In the genomic region with DNA sequence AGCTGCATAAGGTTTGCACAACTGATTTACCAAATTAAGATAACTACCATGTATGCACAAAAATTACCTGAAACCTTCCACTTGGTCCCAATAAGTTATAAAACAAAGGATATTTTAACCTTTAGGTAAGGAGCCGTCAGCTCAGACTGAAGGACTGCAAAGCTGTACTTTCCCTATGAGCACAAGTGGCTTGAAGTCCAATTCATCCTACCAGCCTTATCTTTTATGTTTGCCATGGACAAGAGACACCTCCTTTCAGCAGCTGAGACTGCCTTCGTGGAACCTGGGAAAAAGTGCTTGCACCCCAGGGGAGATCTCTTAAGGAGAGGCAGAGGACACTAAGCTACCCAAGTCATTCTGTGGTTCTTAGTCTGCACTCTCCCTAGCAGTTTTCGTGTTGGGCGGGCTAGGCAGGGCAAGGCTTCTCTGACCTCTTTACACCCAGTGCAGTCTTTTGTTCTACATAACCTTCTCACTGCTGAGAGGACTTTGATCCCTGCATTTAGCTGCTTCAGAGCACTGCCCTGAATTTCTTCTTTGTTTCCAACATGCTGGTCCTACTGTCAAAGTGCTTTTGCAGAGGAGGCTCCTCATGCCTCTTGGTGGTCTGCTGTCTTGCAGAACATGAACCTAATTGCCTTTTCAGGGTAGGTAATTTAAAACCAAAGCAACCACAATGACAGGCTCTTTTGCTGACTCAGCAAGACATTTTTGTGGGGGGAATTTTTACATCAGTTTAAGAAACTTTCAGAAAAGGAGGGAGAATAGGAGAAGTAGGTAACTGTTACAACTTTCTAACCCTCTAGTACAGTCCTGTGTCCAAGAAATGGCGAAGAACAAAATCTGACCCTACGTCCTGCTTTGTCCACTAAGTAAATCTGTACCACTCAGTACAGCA, we compare ENCODE assay signal across 9 mouse cellular contexts. TPM values are rescaled to one million over a fixed set of nuclear protein-coding genes. Genes with fewer than 3 reads are reported as not detected.
A peak's percentile ranks its signal among the peaks of the same experiment; 100 is the strongest.
DNase-seq lines count a peak whose midpoint lies in the region; ATAC-seq lines count a peak whose summit lies in the region.
"Had no signal": no experiment of that assay in that cellular context is flagged by ENCODE, and none has a peak within 500 bp of the region (broad histone marks: within the 10 kb centered on the region; RNA-seq: fewer than 3 reads in every experiment).

No protein-coding gene starts in this region.

- peaks cover 3% of the 10 kb centered on the region; the same call in 1 of the 2 replicates for H3K4me1 ChIP-seq in hindbrain, embryonic 11.5 days (replicated peaks; ENCODE audit: control insufficient read depth, insufficient read depth, low read length)
- H3K4me1 ChIP-seq in hindbrain, embryonic 14.5 days (replicated peaks; ENCODE audit: control insufficient read depth, insufficient read depth, low read length): no peaks in the 10 kb centered on the region
- H3K4me1 ChIP-seq in embryonic facial prominence, embryonic 14.5 days (ENCODE audit: control insufficient read depth, insufficient read depth, low read length): peaks cover 18% of the 10 kb centered on the region
- peaks cover 24% of the 10 kb centered on the region for H3K4me1 ChIP-seq in limb, embryonic 13.5 days

- 0 out of 2 replicates have a peak overlapping the region, but pooled peaks have one; percentile 20 for H3K27ac ChIP-seq in hindbrain, embryonic 11.5 days (ENCODE audit: low read depth, low read length)
- no peak overlapping the region for H3K27ac ChIP-seq in hindbrain, embryonic 14.5 days
- H3K27ac ChIP-seq in embryonic facial prominence, embryonic 14.5 days (replicated peaks; ENCODE audit: low read depth, low read length): peak overlapping the region; percentile 74
- peak overlapping the region; percentile 49; the same call in 1 of the 2 replicates for H3K27ac ChIP-seq in limb, embryonic 13.5 days

- DNase-seq in hindbrain, embryonic 11.5 days (ENCODE audit: low spot score): no peak
- DNase-seq in hindbrain, embryonic 14.5 days (ENCODE audit: low spot score): no peak
- peak; percentile 55 for DNase-seq in WW6 (ENCODE audit: low read depth, low spot score)
- peak; percentile 73 for DNase-seq in embryonic facial prominence, embryonic 14.5 days (ENCODE audit: low spot score)
- no peak for DNase-seq in adrenal gland, postnatal 10 days
- DNase-seq in frontal cortex, postnatal 25 days (ENCODE audit: low spot score in 2 of 2): no peak
- DNase-seq: layer of hippocampus, adult 9-11 months had no signal

- no peak overlapping the region for H3K4me3 ChIP-seq in hindbrain, embryonic 11.5 days (ENCODE audit: low read depth, low read length)
- no peak overlapping the region for H3K4me3 ChIP-seq in hindbrain, embryonic 14.5 days (replicated peaks; ENCODE audit: low read length)
- H3K4me3 ChIP-seq in embryonic facial prominence, embryonic 14.5 days (ENCODE audit: low read depth, low read length): no peak overlapping the region
- no peak overlapping the region for H3K4me3 ChIP-seq in limb, embryonic 13.5 days

- no peak overlapping the region for H3K4me2 ChIP-seq in hindbrain, embryonic 11.5 days (replicated peaks; ENCODE audit: low read depth, low read length)
- H3K4me2 ChIP-seq in hindbrain, embryonic 14.5 days (replicated peaks): no peak overlapping the region
- no peak overlapping the region for H3K4me2 ChIP-seq in embryonic facial prominence, embryonic 14.5 days (ENCODE audit: low read depth, low read length)
- no peak overlapping the region for H3K4me2 ChIP-seq in limb, embryonic 13.5 days (replicated peaks)

- peaks cover 5% of the 10 kb centered on the region; the same call in 1 of the 2 replicates for H3K36me3 ChIP-seq in hindbrain, embryonic 11.5 days (ENCODE audit: control insufficient read depth, insufficient read depth, low read length)
- H3K36me3 ChIP-seq in hindbrain, embryonic 14.5 days (replicated peaks; ENCODE audit: control insufficient read depth, insufficient read depth): peaks cover 34% of the 10 kb centered on the region
- H3K36me3 ChIP-seq in embryonic facial prominence, embryonic 14.5 days (ENCODE audit: control insufficient read depth, insufficient read depth, low read length): peaks cover 86% of the 10 kb centered on the region
- H3K36me3 ChIP-seq in limb, embryonic 13.5 days: peaks cover 83% of the 10 kb centered on the region

- H3K27me3 ChIP-seq in hindbrain, embryonic 11.5 days (ENCODE audit: control insufficient read depth, insufficient read depth, low read length): no peaks in the 10 kb centered on the region
- no peaks in the 10 kb centered on the region for H3K27me3 ChIP-seq in hindbrain, embryonic 14.5 days (ENCODE audit: control insufficient read depth, insufficient read depth, low read length)
- no peaks in the 10 kb centered on the region for H3K27me3 ChIP-seq in embryonic facial prominence, embryonic 14.5 days (replicated peaks; ENCODE audit: control insufficient read depth, insufficient read depth, low read length)
- no peaks in the 10 kb centered on the region for H3K27me3 ChIP-seq in limb, embryonic 13.5 days
- H3K27me3 ChIP-seq: Patski had no signal

- H3K9ac ChIP-seq in hindbrain, embryonic 11.5 days (ENCODE audit: low read depth, low read length): no peak overlapping the region
- H3K9ac ChIP-seq in hindbrain, embryonic 14.5 days: no peak overlapping the region
- no peak overlapping the region for H3K9ac ChIP-seq in embryonic facial prominence, embryonic 14.5 days (ENCODE audit: low read depth, low read length)
- no peak overlapping the region; the same call in 1 of the 2 replicates for H3K9ac ChIP-seq in limb, embryonic 13.5 days

- WGBS in hindbrain, embryonic 11.5 days: 42% methylated on average over 6 of the region's 6 CpGs
- 38% methylated on average over 6 of the region's 6 CpGs for WGBS in hindbrain, embryonic 14.5 days
- 60% methylated on average over 6 of the region's 6 CpGs for whole genome bisulfite sequencing in embryonic facial prominence, embryonic 14.5 days
- WGBS in limb, embryonic 13.5 days: 67% methylated on average over 6 of the region's 6 CpGs

- ATAC-seq in hindbrain, embryonic 11.5 days (ENCODE audit: low FRiP score): no peak
- no peak for ATAC-seq in hindbrain, embryonic 14.5 days (ENCODE audit: low FRiP score)
- no peak; the same call in none of the 2 replicates for ATAC-seq in embryonic facial prominence, embryonic 14.5 days (ENCODE audit: low read depth)
- ATAC-seq in limb, embryonic 13.5 days (ENCODE audit: low FRiP score, low read depth): no peak; the same call in 1 of the 2 replicates
- ATAC-seq: Patski had no signal

- no peaks in the 10 kb centered on the region for H3K9me3 ChIP-seq in hindbrain, embryonic 11.5 days (ENCODE audit: control insufficient read depth, low read length)
- no peaks in the 10 kb centered on the region for H3K9me3 ChIP-seq in hindbrain, embryonic 14.5 days (ENCODE audit: control insufficient read depth, low read length)
- H3K9me3 ChIP-seq in embryonic facial prominence, embryonic 14.5 days (ENCODE audit: control insufficient read depth, low read length): no peaks in the 10 kb centered on the region
- H3K9me3 ChIP-seq in limb, embryonic 13.5 days: no peaks in the 10 kb centered on the region

RNA-seq across cellular contexts. Expression of gene Ddc, which starts 44.6 kb away (rescaled TPM):
- polyA plus RNA-seq in hindbrain, embryonic 11.5 days (2014; fragmentation: Nextera tagmentation; extraction: Ambion mirVana): 8.3 and 14.3 TPM in 2 replicates
- polyA plus RNA-seq in hindbrain, embryonic 14.5 days (2014; fragmentation: Nextera tagmentation; extraction: Ambion mirVana): 7.0 and 9.3 TPM in 2 replicates
- polyA plus RNA-seq in embryonic facial prominence, embryonic 14.5 days (2014; fragmentation: Nextera tagmentation; extraction: Ambion mirVana): 32.5 and 48.4 TPM in 2 replicates
- 16.8 and 18.4 TPM in 2 replicates for polyA plus RNA-seq in limb, embryonic 13.5 days (2015; fragmentation: Nextera tagmentation; extraction: Ambion mirVana)
- total RNA-seq in adrenal gland, postnatal 10 days (2021): 10 to 100 TPM; 72.6 to 85.6 TPM

Comparison
In these comparisons a context has a peak if more than half of its experiments do, and no peak if none do; other contexts are left out.
1. DNase-seq: peak in WW6 (single experiment) and embryonic facial prominence, embryonic 14.5 days (single experiment); none in hindbrain, embryonic 11.5 days (single experiment), hindbrain, embryonic 14.5 days (single experiment), adrenal gland, postnatal 10 days (single experiment) and frontal cortex, postnatal 25 days (0 of 2).